Mouse (Mus musculus): ENCODE results near the gene Car5a. TPM values are rescaled to one million over a fixed set of nuclear protein-coding genes. Genes with fewer than 3 reads are reported as not detected.

Car5a gene
- not detected in 2 replicates for polyA plus RNA-seq (2012; rRNA removed; ENCODE audit: low replicate concordance)

DNA sequence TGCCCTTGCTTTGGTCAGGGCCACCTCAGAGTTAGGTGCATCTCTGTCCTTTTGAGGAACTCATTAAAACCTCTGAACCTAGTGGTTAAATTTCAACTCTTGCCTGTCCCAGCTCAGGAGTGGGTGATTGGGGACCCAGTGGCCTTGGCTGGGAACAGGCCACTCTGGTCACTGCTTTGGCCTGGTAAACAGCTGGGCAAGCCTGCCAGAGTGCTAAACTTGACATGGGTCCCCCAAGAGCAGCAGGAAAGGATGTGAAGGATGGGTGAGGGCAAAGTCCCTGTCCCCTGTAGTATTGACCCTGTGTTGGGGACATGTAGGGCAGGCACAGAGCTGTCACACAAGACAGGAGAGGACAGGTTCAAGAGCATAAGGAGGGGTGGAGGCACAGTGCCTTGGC lies at the start of gene Car5a:
Gene Car5a, minus strand, starts transcription at position 74 of the 400 bp plus-strand sequence.

GRCm38 (mm10) chr8:121949222-121949800 lies 4.6 kb upstream of the Car5a start, which contains the start of gene Banp:
TSS of gene Banp (plus strand) at chr8:121949750.

DNA sequence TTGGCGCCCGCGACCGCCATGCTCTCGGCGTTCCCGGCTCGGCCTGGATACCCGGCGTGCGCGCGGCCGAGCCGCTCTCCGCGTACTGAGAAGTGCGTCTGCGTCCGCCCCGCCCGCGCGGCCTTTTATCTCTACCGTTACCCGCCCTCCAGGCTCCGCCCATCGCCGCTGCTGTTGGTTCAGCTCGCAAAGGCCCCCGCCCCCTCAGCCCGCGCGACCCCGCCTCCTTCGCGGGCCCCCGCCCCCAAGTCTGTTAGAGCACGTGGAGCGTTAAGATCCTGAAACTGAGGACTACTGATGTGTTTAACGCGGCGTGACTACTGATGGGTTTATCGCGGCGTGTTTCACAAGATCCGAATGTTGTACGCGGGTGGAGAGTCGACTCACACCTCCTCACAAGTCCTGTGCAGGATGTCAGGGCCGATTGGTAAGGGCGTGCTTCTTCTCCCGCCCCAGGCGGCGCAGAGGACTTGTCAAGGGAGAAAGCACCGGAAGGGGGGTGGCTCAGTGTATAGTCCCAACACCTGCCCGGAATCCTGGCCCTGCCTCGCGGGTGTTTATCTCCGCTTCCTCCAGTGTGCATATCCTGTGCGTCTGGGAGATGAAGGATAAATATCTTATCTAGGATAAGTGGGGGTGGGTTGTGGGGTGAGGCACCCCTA lies 37.0 kb downstream of the Car5a start, which contains the start of gene Slc7a5:
Gene Slc7a5, minus strand, starts transcription at position 108 of the 662 bp plus-strand sequence.

Other genes starting within 250 kb of the Car5a start
- gene Jph3, start 215.3 kb downstream of the Car5a start, polyA plus RNA-seq (2012; rRNA removed; ENCODE audit: low replicate concordance) = 0.09 and 0.14 TPM in 2 replicates
- gene Klhdc4, start 115.3 kb downstream of the Car5a start, polyA plus RNA-seq (2012; rRNA removed; ENCODE audit: low replicate concordance) = 24.1 and 31.0 TPM in 2 replicates
- 5.3 and 50.8 TPM in 2 replicates for gene Slc7a5, start 37.2 kb downstream of the Car5a start, polyA plus RNA-seq (2012; rRNA removed; ENCODE audit: low replicate concordance)
- 39.9 and 90.2 TPM in 2 replicates for gene Banp, start 4.8 kb upstream of the Car5a start, polyA plus RNA-seq (2012; rRNA removed; ENCODE audit: low replicate concordance)